Mouse (Mus musculus): ENCODE results near the gene Rxra. TPM values are rescaled to one million over a fixed set of nuclear protein-coding genes. Genes with fewer than 3 reads are reported as not detected.

Gene Rxra
- total and polyA plus RNA-seq, 3 experiments = 0.05 TPM; not detected in 2

DNA sequence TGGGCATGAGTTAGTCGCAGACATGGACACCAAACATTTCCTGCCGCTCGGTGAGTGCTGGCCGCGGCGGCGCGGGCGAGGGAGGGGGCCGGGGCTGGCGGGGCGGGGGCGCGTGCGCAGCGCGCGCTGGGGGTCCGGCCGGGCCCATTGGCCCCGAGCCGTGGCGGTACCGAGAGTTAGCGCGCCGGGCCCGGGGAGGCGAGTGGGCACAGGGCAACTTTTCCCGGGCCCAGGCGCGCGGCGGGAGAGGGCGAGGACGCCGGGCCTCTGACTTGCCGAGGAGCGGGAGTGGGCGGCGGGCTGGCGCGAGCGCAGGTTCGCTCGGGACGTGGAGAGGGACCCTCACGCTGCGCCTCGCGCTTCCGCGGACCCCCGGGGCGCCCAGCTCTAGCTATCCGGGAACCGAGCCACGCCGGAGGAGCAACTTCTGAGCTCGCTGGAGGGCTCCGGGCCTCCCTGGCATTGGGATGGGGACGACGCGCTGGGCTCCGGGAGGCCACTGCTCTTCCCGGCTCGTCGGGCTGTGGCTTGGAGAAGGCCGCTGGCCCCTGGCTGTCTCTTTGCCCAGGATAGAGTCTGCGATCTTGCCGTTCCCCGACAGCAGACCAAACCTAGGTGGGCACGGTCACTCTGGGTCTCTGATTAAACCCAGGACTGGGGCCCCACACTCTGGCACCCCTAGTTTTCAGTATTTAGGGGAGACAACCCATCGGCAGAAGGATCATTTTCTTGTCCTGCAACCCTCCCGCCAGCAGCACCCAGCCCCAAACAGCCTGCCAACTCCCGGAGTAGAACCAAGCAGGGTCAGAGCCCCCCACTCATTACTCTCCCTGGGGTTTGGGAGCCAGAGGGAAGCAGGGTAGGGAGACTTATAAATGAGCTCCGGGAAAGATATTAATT is 1.4 kb downstream of the Rxra start:
- Histone ChIP-seq H3K4me3 (ENCODE audit: low read depth, low read length) (no peak overlapping the region; the same call in 1 of the 2 replicates), H3K4me1 (ENCODE audit: insufficient read depth, low read depth, low read length) (no peaks in the 10 kb centered on the region), H3K27me3 (ENCODE audit: insufficient read depth, low read length) (peaks cover 90% of the 10 kb centered on the region), H3K9me3 (replicated peaks) (peaks cover 4% of the 10 kb centered on the region), H3K36me3 (replicated peaks) (no peaks in the 10 kb centered on the region)
- TF ChIP-seq CTCF (IDR thresholded peaks at IDR 0.05; ENCODE audit: low read depth, low read length) (no peak), TAL1 (conservative IDR thresholded peaks at IDR 0.05; ENCODE audit: low read depth, low read length) (no peak), GATA2 (IDR thresholded peaks at IDR 0.05; ENCODE audit: borderline replicate concordance, low read depth, low read length) (no peak), POLR2AphosphoS5 (IDR thresholded peaks at IDR 0.05; ENCODE audit: insufficient replicate concordance, low read depth, low read length) (no peak)
- no peak for DNase-seq (ENCODE audit: low spot score)
- ATAC-seq (ENCODE audit: extremely low read depth, insufficient number of reproducible peaks, low FRiP score, poor library complexity, severe bottlenecking) = no peak

- Histone ChIP-seq H3K4me1 (ENCODE audit: insufficient read depth, low read depth, low read length) (no peaks in the 10 kb centered on the region), H3K36me3 (replicated peaks) (no peaks in the 10 kb centered on the region), H3K27me3 (ENCODE audit: insufficient read depth, low read length) (peaks cover 90% of the 10 kb centered on the region), H3K9me3 (replicated peaks) (peaks cover 4% of the 10 kb centered on the region), H3K4me3 (ENCODE audit: low read depth, low read length) (no peak overlapping the region)
- DNase-seq (ENCODE audit: low spot score) = no peak
- no peak for TF ChIP-seq CTCF (IDR thresholded peaks at IDR 0.05; ENCODE audit: low read depth, low read length)
- TF ChIP-seq TAL1 (conservative IDR thresholded peaks at IDR 0.05; ENCODE audit: low read depth, low read length) = no peak
- no peak for TF ChIP-seq POLR2AphosphoS5 (IDR thresholded peaks at IDR 0.05; ENCODE audit: insufficient replicate concordance, low read depth, low read length)
- TF ChIP-seq GATA2 (IDR thresholded peaks at IDR 0.05; ENCODE audit: borderline replicate concordance, low read depth, low read length) = no peak
- TF ChIP-seq GATA1 (IDR thresholded peaks at IDR 0.05; ENCODE audit: borderline replicate concordance, low read length) = no peak
- ATAC-seq (ENCODE audit: extremely low read depth, insufficient number of reproducible peaks, low FRiP score, poor library complexity, severe bottlenecking) = no peak
These were observed 2.1 kb downstream of the Rxra start for GRCm38 (mm10) chr2:27678331-27678730.

DNA sequence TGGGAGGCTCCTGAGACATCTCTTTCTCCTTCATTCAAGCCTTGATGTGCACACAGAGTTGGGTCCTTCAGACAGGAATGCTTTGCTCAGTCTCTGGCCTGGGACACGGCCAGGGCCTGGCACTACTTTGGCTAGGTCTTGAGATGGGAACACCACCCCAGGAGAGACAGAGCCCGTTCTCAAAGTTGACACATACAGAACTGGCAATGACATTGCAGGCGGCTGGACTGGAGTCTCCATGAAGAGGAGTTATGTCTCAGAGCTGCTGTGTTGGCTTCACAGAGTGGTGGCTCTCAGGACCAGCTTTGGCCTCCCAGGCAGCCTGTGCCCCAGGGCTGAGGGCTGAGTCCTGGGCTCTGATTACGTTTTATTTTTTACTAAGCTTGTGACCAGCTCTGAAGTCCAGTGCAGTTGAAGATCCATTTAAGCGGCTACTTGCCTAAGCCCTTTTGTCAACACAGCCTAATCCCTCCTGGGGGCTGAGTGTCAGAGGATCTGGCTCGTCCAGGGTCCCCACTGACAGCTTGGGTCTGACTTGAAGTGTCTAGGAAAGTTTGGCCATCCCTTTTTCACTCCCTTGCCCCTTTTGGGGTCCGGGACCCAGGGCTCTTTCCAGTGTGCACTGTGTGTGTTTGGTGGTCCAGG is 2.7 kb downstream of the Rxra start:
- Histone ChIP-seq H3K4me3 (ENCODE audit: low read depth, low read length) (no peak overlapping the region), H3K9me3 (replicated peaks) (peaks cover 4% of the 10 kb centered on the region), H3K4me1 (ENCODE audit: insufficient read depth, low read depth, low read length) (no peaks in the 10 kb centered on the region), H3K27me3 (ENCODE audit: insufficient read depth, low read length) (peaks cover 90% of the 10 kb centered on the region), H3K36me3 (replicated peaks) (no peaks in the 10 kb centered on the region)
- no peak for DNase-seq (ENCODE audit: low spot score)
- ATAC-seq (ENCODE audit: extremely low read depth, insufficient number of reproducible peaks, low FRiP score, poor library complexity, severe bottlenecking) = no peak
- TF ChIP-seq GATA2 (IDR thresholded peaks at IDR 0.05; ENCODE audit: borderline replicate concordance, low read depth, low read length) = no peak
- TF ChIP-seq GATA1 (IDR thresholded peaks at IDR 0.05; ENCODE audit: borderline replicate concordance, low read length) = no peak
- no peak for TF ChIP-seq POLR2AphosphoS5 (IDR thresholded peaks at IDR 0.05; ENCODE audit: insufficient replicate concordance, low read depth, low read length)
- no peak for TF ChIP-seq CTCF (IDR thresholded peaks at IDR 0.05; ENCODE audit: low read depth, low read length)
- no peak for TF ChIP-seq TAL1 (conservative IDR thresholded peaks at IDR 0.05; ENCODE audit: low read depth, low read length)

GRCm38 (mm10) chr2:27679621-27680025 is 3.4 kb downstream of the Rxra start:
- H3K36me3 ChIP-seq (replicated peaks) = no peaks in the 10 kb centered on the region
- peaks cover 4% of the 10 kb centered on the region for H3K9me3 ChIP-seq (replicated peaks)
- H3K4me1 ChIP-seq (ENCODE audit: insufficient read depth, low read depth, low read length) = no peaks in the 10 kb centered on the region
- H3K4me3 ChIP-seq (ENCODE audit: low read depth, low read length) = no peak overlapping the region
- TF ChIP-seq CTCF (IDR thresholded peaks at IDR 0.05; ENCODE audit: low read depth, low read length) = no peak
- TF ChIP-seq TAL1 (conservative IDR thresholded peaks at IDR 0.05; ENCODE audit: low read depth, low read length) = no peak
- no peak for TF ChIP-seq POLR2AphosphoS5 (IDR thresholded peaks at IDR 0.05; ENCODE audit: insufficient replicate concordance, low read depth, low read length)
- no peak for TF ChIP-seq GATA1 (IDR thresholded peaks at IDR 0.05; ENCODE audit: borderline replicate concordance, low read length)
- TF ChIP-seq GATA2 (IDR thresholded peaks at IDR 0.05; ENCODE audit: borderline replicate concordance, low read depth, low read length) = no peak
- ATAC-seq (ENCODE audit: extremely low read depth, insufficient number of reproducible peaks, low FRiP score, poor library complexity, severe bottlenecking) (no peak), DNase-seq (ENCODE audit: low spot score) (no peak)
- peaks cover 90% of the 10 kb centered on the region for H3K27me3 ChIP-seq (ENCODE audit: insufficient read depth, low read length)

DNA sequence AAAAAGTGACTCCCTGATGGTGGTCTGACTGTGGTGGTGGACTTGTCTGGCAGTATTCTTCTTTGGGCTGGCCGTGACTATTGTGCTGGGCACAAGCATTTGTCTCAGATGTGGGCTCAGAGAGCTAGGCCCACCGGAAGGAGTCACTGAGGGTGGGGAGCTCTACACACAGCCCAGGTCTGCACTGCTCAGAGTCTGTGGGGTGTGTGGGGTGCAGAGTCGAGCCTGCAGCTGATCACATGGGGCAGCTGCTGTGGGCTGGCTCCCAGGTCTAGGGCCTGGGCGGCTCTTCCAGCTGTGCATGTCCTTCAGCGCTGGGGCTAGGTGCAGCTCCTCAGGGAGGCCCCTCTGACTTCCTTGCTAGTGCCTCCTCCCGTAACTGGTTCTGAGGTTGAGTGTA is 3.8 kb downstream of the Rxra start:
- Histone ChIP-seq H3K4me3 (ENCODE audit: low read depth, low read length) (no peak overlapping the region), H3K4me1 (ENCODE audit: insufficient read depth, low read depth, low read length) (no peaks in the 10 kb centered on the region), H3K36me3 (replicated peaks) (no peaks in the 10 kb centered on the region), H3K9me3 (replicated peaks) (peaks cover 4% of the 10 kb centered on the region), H3K27me3 (ENCODE audit: insufficient read depth, low read length) (peaks cover 89% of the 10 kb centered on the region)
- no peak for DNase-seq (ENCODE audit: low spot score)
- TF ChIP-seq CTCF (IDR thresholded peaks at IDR 0.05; ENCODE audit: low read depth, low read length) (no peak), TAL1 (conservative IDR thresholded peaks at IDR 0.05; ENCODE audit: low read depth, low read length) (no peak), GATA2 (IDR thresholded peaks at IDR 0.05; ENCODE audit: borderline replicate concordance, low read depth, low read length) (no peak), GATA1 (IDR thresholded peaks at IDR 0.05; ENCODE audit: borderline replicate concordance, low read length) (no peak), POLR2AphosphoS5 (IDR thresholded peaks at IDR 0.05; ENCODE audit: insufficient replicate concordance, low read depth, low read length) (no peak)
- no peak for ATAC-seq (ENCODE audit: extremely low read depth, insufficient number of reproducible peaks, low FRiP score, poor library complexity, severe bottlenecking)

GRCm38 (mm10) chr2:27680595-27680994 is 4.4 kb downstream of the Rxra start:
- Histone ChIP-seq H3K4me1 (ENCODE audit: insufficient read depth, low read depth, low read length) (no peaks in the 10 kb centered on the region), H3K36me3 (replicated peaks) (no peaks in the 10 kb centered on the region), H3K27me3 (ENCODE audit: insufficient read depth, low read length) (peaks cover 89% of the 10 kb centered on the region), H3K9me3 (replicated peaks) (peaks cover 4% of the 10 kb centered on the region), H3K4me3 (ENCODE audit: low read depth, low read length) (no peak overlapping the region)
- TF ChIP-seq GATA2 (IDR thresholded peaks at IDR 0.05; ENCODE audit: borderline replicate concordance, low read depth, low read length) = no peak
- TF ChIP-seq TAL1 (conservative IDR thresholded peaks at IDR 0.05; ENCODE audit: low read depth, low read length) = no peak
- no peak for TF ChIP-seq GATA1 (IDR thresholded peaks at IDR 0.05; ENCODE audit: borderline replicate concordance, low read length)
- TF ChIP-seq CTCF (IDR thresholded peaks at IDR 0.05; ENCODE audit: low read depth, low read length) = no peak
- no peak for TF ChIP-seq POLR2AphosphoS5 (IDR thresholded peaks at IDR 0.05; ENCODE audit: insufficient replicate concordance, low read depth, low read length)
- ATAC-seq (ENCODE audit: extremely low read depth, insufficient number of reproducible peaks, low FRiP score, poor library complexity, severe bottlenecking) (no peak), DNase-seq (ENCODE audit: low spot score) (no peak)
